Mouse (Mus musculus): ENCODE data around the gene Uchl5. TPM values are rescaled to one million over a fixed set of nuclear protein-coding genes. Genes with fewer than 3 reads are reported as not detected.

Gene Uchl5
- polyA plus RNA-seq (2012; ENCODE audit: insufficient read depth, insufficient read length, low replicate concordance, missing spikeins) = not detected in 2 replicates

DNA sequence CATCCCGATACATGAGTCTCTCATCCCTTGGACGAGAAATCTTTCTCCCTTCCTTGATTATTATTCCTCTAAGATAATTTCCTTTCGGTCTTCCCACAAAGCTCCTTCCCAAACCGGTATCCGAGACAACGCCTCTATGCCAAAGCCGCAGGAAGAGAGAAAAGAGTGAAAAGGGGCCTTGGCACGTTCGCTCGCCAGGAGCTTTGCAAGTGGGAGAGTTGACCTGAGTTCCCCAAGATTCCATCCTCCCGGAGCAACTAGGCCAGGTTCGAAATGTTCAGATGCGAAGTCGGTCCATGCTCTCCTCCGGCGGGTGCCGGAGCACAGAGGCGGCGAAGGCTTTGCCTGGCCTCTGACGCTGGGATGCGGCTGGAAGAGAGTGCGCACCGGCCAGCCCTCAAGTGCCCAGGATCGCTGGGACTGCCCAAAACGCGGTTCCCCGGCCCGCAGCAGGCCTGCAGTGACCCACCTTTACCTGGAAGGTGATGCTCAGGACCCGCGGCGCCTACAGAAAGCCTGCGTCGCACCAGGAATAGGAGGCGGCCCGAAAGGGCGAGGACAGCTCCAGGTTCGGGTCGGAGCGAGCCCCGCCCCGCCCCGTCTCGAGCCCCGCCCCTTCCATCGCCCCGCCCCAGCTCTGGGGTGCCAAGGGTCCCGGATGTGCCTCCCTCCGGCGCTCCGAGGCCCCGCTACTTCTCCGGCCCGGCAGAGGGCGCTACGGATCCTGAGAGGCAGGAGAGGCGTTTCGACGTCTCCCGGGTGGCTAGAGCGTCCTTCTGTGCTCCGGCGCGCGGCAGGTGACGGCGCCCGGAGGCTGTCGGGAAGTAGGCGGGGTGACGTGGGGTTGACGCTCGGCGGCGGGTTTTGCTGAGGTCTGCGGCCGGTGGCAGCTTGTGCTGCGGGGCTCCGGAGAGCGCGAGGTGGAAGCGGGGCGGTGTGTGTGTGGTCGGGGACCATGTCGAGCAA is at the start of gene Uchl5, which contains the start of gene Trove2:
Uchl5 (plus strand) TSS at position 827 of the 966 bp plus-strand sequence.
Trove2 (minus strand) TSS at position 623 of the 966 bp plus-strand sequence.
- Histone ChIP-seq H3K27ac (ENCODE audit: insufficient read depth, low read depth, low read length) (peak within 1 kb of the TSS; percentile 76), H3K4me1 (ENCODE audit: control insufficient read depth, insufficient read depth, low read length) (peaks cover 6% of the 10 kb centered on the region; the same call in 1 of the 2 replicates), H3K4me3 (ENCODE audit: insufficient read depth, low read depth, low read length) (peak within 1 kb of the TSS; percentile 92)
- TF ChIP-seq CTCF (IDR thresholded peaks at IDR 0.05; ENCODE audit: insufficient read depth, low read depth, low read length) = peak; percentile 72
- TF ChIP-seq POLR2A (IDR thresholded peaks at IDR 0.05; ENCODE audit: insufficient read depth, low read depth, low read length) = peak; percentile 54
- under 1% methylated on average over 84 of the region's 84 CpGs for WGBS

- H3K4me1 ChIP-seq (ENCODE audit: control insufficient read depth, insufficient read depth, low read length) = no peaks in the 10 kb centered on the region
- no peak overlapping the region for H3K27ac ChIP-seq (ENCODE audit: insufficient read depth, low read depth, low read length)
- no peak overlapping the region for H3K4me3 ChIP-seq (ENCODE audit: insufficient read depth, low read depth, low read length)
- WGBS = 86% methylated on average over 9 of the region's 9 CpGs
- no peak for TF ChIP-seq CTCF (IDR thresholded peaks at IDR 0.05; ENCODE audit: insufficient read depth, low read depth, low read length)
These were observed 49.2 kb upstream of the Uchl5 start for GRCm38 (mm10) chr1:143727701-143728445.

GRCm38 (mm10) chr1:143730899-143731298 is 46.2 kb upstream of the Uchl5 start:
- 80% methylated on average over 2 of the region's 2 CpGs for WGBS
- H3K4me1 ChIP-seq (ENCODE audit: control insufficient read depth, insufficient read depth, low read length) = no peaks in the 10 kb centered on the region
- no peak overlapping the region for H3K4me3 ChIP-seq (ENCODE audit: insufficient read depth, low read depth, low read length)
- no peak overlapping the region for H3K27ac ChIP-seq (ENCODE audit: insufficient read depth, low read depth, low read length)
- no peak for TF ChIP-seq POLR2A (IDR thresholded peaks at IDR 0.05; ENCODE audit: insufficient read depth, low read depth, low read length)

DNA sequence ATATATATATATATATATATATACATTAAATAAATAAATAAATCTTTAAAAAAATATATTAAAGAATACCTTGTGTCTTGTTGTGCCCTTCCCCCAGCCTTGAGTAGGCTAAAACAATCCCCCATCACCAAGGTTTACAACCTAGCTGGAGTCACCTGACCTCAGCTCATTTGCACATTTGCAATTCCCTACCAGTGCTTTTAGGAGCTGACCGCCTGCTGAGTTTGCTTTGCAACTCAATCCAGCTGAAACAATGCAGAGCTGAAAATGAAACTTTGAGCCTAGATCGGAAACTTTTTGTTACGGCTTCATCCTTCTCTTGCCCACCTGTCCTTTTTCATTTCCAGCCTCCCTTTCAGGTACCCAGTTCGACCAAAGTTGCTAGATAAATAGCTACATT is 45.4 kb upstream of the Uchl5 start:
- TF ChIP-seq POLR2A (IDR thresholded peaks at IDR 0.05; ENCODE audit: insufficient read depth, low read depth, low read length) (no peak), CTCF (IDR thresholded peaks at IDR 0.05; ENCODE audit: insufficient read depth, low read depth, low read length) (no peak)
- H3K27ac ChIP-seq (ENCODE audit: insufficient read depth, low read depth, low read length) = no peak overlapping the region
- no peaks in the 10 kb centered on the region for H3K4me1 ChIP-seq (ENCODE audit: control insufficient read depth, insufficient read depth, low read length)
- no peak overlapping the region for H3K4me3 ChIP-seq (ENCODE audit: insufficient read depth, low read depth, low read length)
- WGBS = 44% methylated on average over 4 of the region's 4 CpGs

GRCm38 (mm10) chr1:143733914-143734410 is 43.1 kb upstream of the Uchl5 start:
- TF ChIP-seq CTCF (IDR thresholded peaks at IDR 0.05; ENCODE audit: insufficient read depth, low read depth, low read length) = no peak
- TF ChIP-seq POLR2A (IDR thresholded peaks at IDR 0.05; ENCODE audit: insufficient read depth, low read depth, low read length) = no peak
- 62% methylated on average over 5 of the region's 5 CpGs for WGBS
- H3K4me3 ChIP-seq (ENCODE audit: insufficient read depth, low read depth, low read length) = no peak overlapping the region
- no peak overlapping the region for H3K27ac ChIP-seq (ENCODE audit: insufficient read depth, low read depth, low read length)
- H3K4me1 ChIP-seq (ENCODE audit: control insufficient read depth, insufficient read depth, low read length) = no peaks in the 10 kb centered on the region

DNA sequence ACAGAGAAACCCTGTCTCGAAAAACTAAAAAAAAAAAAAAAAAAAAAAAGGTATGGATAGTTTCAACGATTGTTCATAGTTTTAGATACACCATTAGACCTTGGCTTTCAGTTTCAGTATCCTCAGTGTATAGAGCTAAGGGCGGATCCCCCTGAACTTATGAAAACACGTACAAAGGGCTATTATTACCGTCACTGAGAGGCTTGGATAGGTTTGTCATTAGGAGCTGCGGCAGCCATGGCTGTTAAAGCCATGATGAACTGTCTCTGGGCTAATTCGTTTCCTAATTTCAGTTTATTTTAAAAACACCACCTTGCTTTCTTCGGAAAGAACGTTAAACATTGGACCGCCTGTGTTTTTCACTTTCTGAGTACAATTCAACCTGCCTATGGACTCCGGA is 38.3 kb upstream of the Uchl5 start:
- Histone ChIP-seq H3K4me1 (ENCODE audit: control insufficient read depth, insufficient read depth, low read length) (no peaks in the 10 kb centered on the region), H3K27ac (ENCODE audit: insufficient read depth, low read depth, low read length) (peak overlapping the region; percentile 14), H3K4me3 (ENCODE audit: insufficient read depth, low read depth, low read length) (peak overlapping the region; percentile 86)
- WGBS = 11% methylated on average over 11 of the region's 11 CpGs
- no peak for TF ChIP-seq POLR2A (IDR thresholded peaks at IDR 0.05; ENCODE audit: insufficient read depth, low read depth, low read length)
- TF ChIP-seq CTCF (IDR thresholded peaks at IDR 0.05; ENCODE audit: insufficient read depth, low read depth, low read length) = no peak

- Histone ChIP-seq H3K4me3 (ENCODE audit: insufficient read depth, low read depth, low read length) (peak overlapping the region; percentile 86), H3K27ac (ENCODE audit: insufficient read depth, low read depth, low read length) (peak overlapping the region; percentile 14), H3K4me1 (ENCODE audit: control insufficient read depth, insufficient read depth, low read length) (no peaks in the 10 kb centered on the region)
- peak; percentile 88 for TF ChIP-seq POLR2A (IDR thresholded peaks at IDR 0.05; ENCODE audit: insufficient read depth, low read depth, low read length)
- TF ChIP-seq CTCF (IDR thresholded peaks at IDR 0.05; ENCODE audit: insufficient read depth, low read depth, low read length) = 0 out of 2 replicates have a peak, but pooled peaks have one; percentile 21
- 1% methylated on average over 71 of the region's 71 CpGs for WGBS
These were observed 37.4 kb upstream of the Uchl5 start for GRCm38 (mm10) chr1:143739361-143740350.

GRCm38 (mm10) chr1:143740581-143740980 is 36.5 kb upstream of the Uchl5 start:
- TF ChIP-seq POLR2A (IDR thresholded peaks at IDR 0.05; ENCODE audit: insufficient read depth, low read depth, low read length) (no peak), CTCF (IDR thresholded peaks at IDR 0.05; ENCODE audit: insufficient read depth, low read depth, low read length) (no peak)

More at GRCm38 (mm10) chr1:143740581-143740980, 36.5 kb upstream of the Uchl5 start:
- no peaks in the 10 kb centered on the region for H3K4me1 ChIP-seq (ENCODE audit: control insufficient read depth, insufficient read depth, low read length)
- WGBS = 65% methylated on average over 10 of the region's 10 CpGs
- H3K27ac ChIP-seq (ENCODE audit: insufficient read depth, low read depth, low read length) = no peak overlapping the region
- H3K4me3 ChIP-seq (ENCODE audit: insufficient read depth, low read depth, low read length) = no peak overlapping the region

Data from olfactory bulb, adult 2 months (tissue).